Mouse (Mus musculus) myocyte (in vitro differentiated cells): ENCODE data around the gene Chst3. TPM values are rescaled to one million over a fixed set of nuclear protein-coding genes. Genes with fewer than 3 reads are reported as not detected.
"Not testable (repeated sequence)": the region's sequence is repeated elsewhere in the genome, so short reads cannot be mapped to it uniquely, and the experiment has no call there.

Experiments used
- H3K27me3 ChIP-seq: one replicate; pipeline ENCODE4 v1.6.1; 2011; ENCODE audit not compliant: control insufficient read depth, insufficient read depth, insufficient read length
- H3K36me3 ChIP-seq: one replicate; pipeline ENCODE4 v1.6.1; 2011; ENCODE audit not compliant: control insufficient read depth, insufficient read depth
- H3K4me2 ChIP-seq: one replicate; pipeline ENCODE4 v1.6.1; 2011; ENCODE audit warnings: low read depth, control low read depth
- H3K4me3 ChIP-seq: one replicate; pipeline ENCODE4 v1.5.1; 2011; ENCODE audit warnings: mild to moderate bottlenecking, control low read depth, moderate library complexity
- H3K79me2 ChIP-seq: one replicate; pipeline ENCODE4 v1.6.1; 2011; ENCODE audit not compliant: control insufficient read depth, insufficient read depth
- H3ac ChIP-seq: one replicate; pipeline ENCODE4 v1.6.1; 2011; ENCODE audit not compliant: control insufficient read depth, insufficient read length
- CEBPB ChIP-seq: IDR thresholded peaks from 2 replicates; pipeline ENCODE4 v1.6.1; 2011; ENCODE audit warnings: mild to moderate bottlenecking, moderate library complexity; ENCODE audit not compliant: poor library complexity, insufficient read depth, severe bottlenecking
- E2F4 ChIP-seq: IDR thresholded peaks from one replicate; pipeline ENCODE4 v1.6.1; 2011; ENCODE audit warnings: mild to moderate bottlenecking, control low read depth, moderate library complexity; ENCODE audit not compliant: insufficient read depth
- MAX ChIP-seq: IDR thresholded peaks from one replicate; pipeline ENCODE4 v1.6.1; 2011; ENCODE audit warnings: low read depth, mild to moderate bottlenecking, control low read depth
- MYOD1 ChIP-seq, 3 experiments: IDR thresholded peaks; one replicate each; pipeline ENCODE4 v1.6.1; 2011; ENCODE audit warnings: control low read depth in 2 of 3, low read depth in 2 of 3, mild to moderate bottlenecking in 2 of 3, moderate library complexity in 1 of 3; ENCODE audit not compliant: insufficient read length in 2 of 3, control insufficient read depth in 1 of 3
- MYOG ChIP-seq, 3 experiments: IDR thresholded peaks; one replicate each; pipeline ENCODE4 v1.6.1; 2011; ENCODE audit warnings: control low read depth in 2 of 3, low read depth in 2 of 3, mild to moderate bottlenecking in 2 of 3; ENCODE audit not compliant: insufficient read length in 2 of 3, control insufficient read depth in 1 of 3, insufficient read depth in 1 of 3
- POLR2A ChIP-seq: IDR thresholded peaks from one replicate; pipeline ENCODE4 v1.6.1; 2011; ENCODE audit warnings: low read depth, mild to moderate bottlenecking, control low read depth, moderate library complexity; ENCODE audit not compliant: insufficient read length
- POLR2AphosphoS2 ChIP-seq: IDR thresholded peaks from one replicate; pipeline ENCODE4 v1.6.1; 2011; ENCODE audit warnings: low read depth, control low read depth; ENCODE audit not compliant: insufficient read length
- REST ChIP-seq: IDR thresholded peaks from one replicate; pipeline ENCODE4 v1.6.1; 2011; ENCODE audit warnings: mild to moderate bottlenecking, control low read depth, moderate library complexity; ENCODE audit not compliant: insufficient read depth, insufficient read length
- SRF ChIP-seq: IDR thresholded peaks from one replicate; pipeline ENCODE4 v1.6.1; 2011; ENCODE audit warnings: low read depth; ENCODE audit not compliant: control insufficient read depth, insufficient read length
- TCF12 ChIP-seq: IDR thresholded peaks from one replicate; pipeline ENCODE4 v1.6.1; 2011; ENCODE audit warnings: mild to moderate bottlenecking, control low read depth; ENCODE audit not compliant: poor library complexity, insufficient read depth, severe bottlenecking
- TCF3 ChIP-seq: IDR thresholded peaks from one replicate; pipeline ENCODE4 v1.6.1; 2011; ENCODE audit warnings: low read depth, control low read depth; ENCODE audit not compliant: insufficient read length
- USF1 ChIP-seq: IDR thresholded peaks from one replicate; pipeline ENCODE4 v1.6.1; 2011; ENCODE audit warnings: low read depth, mild to moderate bottlenecking, control low read depth, moderate library complexity
- polyA plus RNA-seq: library from polyadenylated mRNA; unstranded; fragments of >200 nt; fragmentation: generic; extraction: Trizol; gene quantifications from one replicate; pipeline ENCODE4 v1.2.1, GENCODE M21; 2012; ENCODE audit warnings: missing spikeins

Chst3 gene
- polyA plus RNA-seq, 1 experiment, result 1.6 TPM

DNA sequence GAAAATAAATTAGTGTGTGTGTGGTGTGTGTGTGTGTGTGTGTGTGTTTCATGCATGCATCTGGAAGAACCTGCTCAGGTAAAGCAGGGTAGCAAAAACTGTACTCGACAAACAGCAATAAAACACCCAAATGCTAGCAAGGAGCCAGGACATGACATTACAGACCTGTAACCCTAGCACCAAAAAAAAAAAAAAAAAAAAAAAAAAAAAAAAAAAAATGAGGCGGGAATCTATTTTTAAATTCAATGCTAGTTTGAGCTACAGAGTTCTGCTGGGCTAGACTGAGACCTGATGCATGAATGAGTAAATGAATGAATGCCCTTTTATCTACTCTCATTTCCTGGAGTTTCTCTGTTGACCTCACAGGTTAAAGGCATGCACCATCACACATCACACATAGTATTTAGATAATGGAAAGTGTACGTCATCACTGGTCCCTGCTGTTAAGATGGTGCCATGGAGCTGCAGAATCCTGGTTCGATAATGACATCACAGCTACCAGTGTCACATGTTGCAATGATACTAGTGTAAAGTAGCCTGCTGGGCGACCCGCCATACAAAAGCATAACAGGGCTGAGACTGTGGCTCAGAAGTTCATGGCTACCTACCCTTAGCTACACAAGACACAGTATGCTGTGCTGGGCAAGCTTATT lies 29.4 kb downstream of the Chst3 start:
- H3K27me3 ChIP-seq, result no peaks in the 10 kb centered on the region
- TF ChIP-seq E2F4, result no peak
- TF ChIP-seq REST, result no peak
- no peak for TF ChIP-seq MYOG (IDR thresholded peaks at IDR 0.05; ENCODE audit: control insufficient read depth in 1 of 3, insufficient read depth in 1 of 3, insufficient read length in 2 of 3, low read depth in 2 of 3)
- TF ChIP-seq MAX, result no peak
- TF ChIP-seq TCF12, result no peak
- TF ChIP-seq MYOD1 (IDR thresholded peaks at IDR 0.05; ENCODE audit: control insufficient read depth in 1 of 3, insufficient read length in 2 of 3, low read depth in 2 of 3), result no peak

DNA sequence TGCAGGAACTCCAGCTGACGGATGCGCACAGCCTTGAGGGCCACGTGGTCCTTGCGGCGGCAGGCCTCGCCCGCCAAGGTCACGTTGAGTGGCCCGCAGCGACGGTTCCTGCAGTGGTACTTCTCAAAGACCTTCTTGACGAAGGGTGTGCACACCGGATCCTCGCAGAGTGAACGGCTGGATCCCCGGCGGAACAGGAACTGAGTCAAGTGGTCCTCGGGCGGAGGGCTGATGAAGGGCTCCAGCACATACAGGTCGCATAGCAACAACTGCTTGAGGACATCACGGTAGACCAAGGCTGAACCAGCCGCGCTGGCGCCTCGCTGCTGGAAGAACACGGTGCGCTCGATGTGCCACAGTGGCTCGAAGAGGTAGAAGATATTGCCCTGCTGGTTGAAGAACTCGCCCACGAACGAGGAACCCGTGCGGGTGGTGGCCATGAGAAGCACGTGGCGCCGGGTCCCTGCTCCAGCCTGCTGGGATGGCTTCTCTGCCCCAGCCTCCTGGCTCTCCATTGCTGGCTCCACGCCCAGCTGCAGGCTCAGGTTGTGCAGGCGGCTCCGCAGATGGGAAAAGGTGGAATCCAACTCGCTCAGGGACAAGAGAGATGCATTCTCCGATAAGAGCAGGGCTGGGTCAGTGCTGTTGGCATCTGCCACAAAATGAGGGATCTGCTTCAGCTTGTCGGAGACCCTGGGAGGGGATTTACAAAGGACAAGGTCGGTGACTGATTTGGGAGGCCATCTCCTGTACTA lies 32.7 kb downstream of the Chst3 start:
- TF ChIP-seq SRF, result no peak
- no peak for TF ChIP-seq MYOD1 (IDR thresholded peaks at IDR 0.05; ENCODE audit: control insufficient read depth in 1 of 3, insufficient read length in 2 of 3, low read depth in 2 of 3)
- TF ChIP-seq POLR2AphosphoS2, result no peak
- TF ChIP-seq USF1, result no peak
- TF ChIP-seq MYOG (IDR thresholded peaks at IDR 0.05; ENCODE audit: control insufficient read depth in 1 of 3, insufficient read depth in 1 of 3, insufficient read length in 2 of 3, low read depth in 2 of 3), result no peak
- TF ChIP-seq TCF3, result no peak
- TF ChIP-seq CEBPB, result no peak
- TF ChIP-seq REST, result no peak
- TF ChIP-seq MAX, result no peak
- no peak for TF ChIP-seq POLR2A
- TF ChIP-seq E2F4, result no peak
- no peak for TF ChIP-seq TCF12
- H3K4me3 ChIP-seq, result no peak overlapping the region
- no peaks in the 10 kb centered on the region for H3K27me3 ChIP-seq
- no peaks in the 10 kb centered on the region for H3K79me2 ChIP-seq
- H3K36me3 ChIP-seq, result no peaks in the 10 kb centered on the region
- no peak overlapping the region for H3K4me2 ChIP-seq
- H3ac ChIP-seq, result no peak overlapping the region

More for the DNA sequence above, 29.4 kb downstream of the Chst3 start:
- H3K79me2 ChIP-seq, result no peaks in the 10 kb centered on the region
- H3K36me3 ChIP-seq, result no peaks in the 10 kb centered on the region
- H3ac ChIP-seq, result no peak overlapping the region
- no peak overlapping the region for H3K4me3 ChIP-seq
- no peak overlapping the region for H3K4me2 ChIP-seq

DNA sequence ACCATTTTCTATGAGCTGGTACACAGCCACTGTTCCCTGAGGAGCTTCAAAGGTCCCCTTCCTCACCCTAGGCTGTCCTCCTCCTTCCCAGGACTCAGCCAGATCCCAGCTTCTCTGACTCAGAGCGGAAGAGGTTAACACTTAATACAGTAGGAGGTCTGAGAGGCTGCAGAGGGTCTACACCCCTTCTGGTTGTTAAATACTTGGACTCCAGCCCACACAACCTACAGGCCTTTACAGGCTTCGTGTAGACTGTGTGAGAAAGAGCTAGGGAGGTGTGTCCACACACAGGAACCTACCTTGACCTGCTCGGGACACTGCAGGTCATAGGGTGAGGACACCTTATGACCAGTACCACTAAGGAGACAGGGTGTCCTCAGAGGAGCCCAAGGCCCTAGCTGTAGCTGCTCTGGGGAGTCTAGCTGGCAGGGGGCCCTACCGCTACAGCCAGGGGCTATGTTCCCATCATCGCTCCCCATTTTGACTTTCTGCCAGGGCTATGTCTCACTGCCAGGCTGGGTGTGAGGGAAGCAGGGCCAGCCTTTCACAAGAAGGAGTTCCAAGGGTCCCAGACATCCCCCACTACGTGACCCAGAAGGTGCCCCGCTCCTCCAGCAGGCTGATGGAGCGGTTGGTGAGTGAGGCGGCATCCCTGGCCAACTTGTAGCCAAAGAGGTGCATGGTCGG lies 33.9 kb downstream of the Chst3 start:
- Histone ChIP-seq H3K27me3 (no peaks in the 10 kb centered on the region), H3K4me3 (no peak overlapping the region), H3K36me3 (no peaks in the 10 kb centered on the region), H3K79me2 (no peaks in the 10 kb centered on the region), H3ac (no peak overlapping the region), H3K4me2 (no peak overlapping the region)
- TF ChIP-seq MYOD1 (IDR thresholded peaks at IDR 0.05; ENCODE audit: control insufficient read depth in 1 of 3, insufficient read length in 2 of 3, low read depth in 2 of 3) (no peak), MYOG (IDR thresholded peaks at IDR 0.05; ENCODE audit: control insufficient read depth in 1 of 3, insufficient read depth in 1 of 3, insufficient read length in 2 of 3, low read depth in 2 of 3) (no peak), REST (no peak), POLR2A (no peak), POLR2AphosphoS2 (no peak), TCF12 (no peak), SRF (no peak)

DNA sequence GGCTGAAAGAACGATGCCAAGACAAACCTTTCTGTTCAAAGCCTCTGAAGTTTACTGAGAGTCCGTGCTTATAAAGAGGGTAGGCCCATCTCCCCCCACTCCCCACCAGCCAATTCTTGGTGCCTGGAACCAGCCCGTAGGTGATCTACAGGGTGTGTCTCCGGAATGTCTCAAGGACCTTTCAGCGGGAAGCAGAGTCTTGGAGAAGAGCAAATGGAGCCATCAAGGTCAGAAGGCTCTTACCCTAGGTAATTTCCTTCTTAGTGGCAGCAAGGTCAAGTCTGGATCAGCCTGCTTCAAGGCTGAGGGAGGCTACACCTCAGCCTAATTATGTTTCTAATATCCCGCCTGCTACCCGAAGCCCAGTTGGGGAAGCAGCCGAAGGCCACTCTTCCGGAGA lies 43.8 kb downstream of the Chst3 start:
- H3K4me2 ChIP-seq, H3K79me2 ChIP-seq, H3ac ChIP-seq, H3K36me3 ChIP-seq, H3K4me3 ChIP-seq, H3K27me3 ChIP-seq: not testable (repeated sequence)

DNA sequence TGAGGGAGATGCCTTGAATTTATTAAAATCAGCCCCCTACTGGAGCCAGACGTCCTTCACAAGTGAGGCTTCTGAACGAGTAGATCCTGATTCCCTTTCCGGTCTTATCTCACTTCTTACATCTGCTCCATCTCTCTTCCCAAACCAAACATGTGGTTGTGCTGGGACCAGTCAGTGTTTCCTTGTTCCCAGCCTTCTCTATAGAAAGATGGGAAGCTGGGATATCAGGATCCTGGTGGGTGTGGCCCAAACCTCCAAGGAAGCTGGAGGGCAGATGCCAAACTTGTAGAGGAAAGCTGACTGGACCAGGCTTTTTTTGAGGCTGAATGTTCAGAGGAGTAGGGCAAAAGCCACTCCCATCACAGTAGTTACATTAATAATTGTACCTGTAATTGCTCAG lies 44.6 kb downstream of the Chst3 start:
- no peaks in the 10 kb centered on the region for H3K27me3 ChIP-seq
- H3K79me2 ChIP-seq, result no peaks in the 10 kb centered on the region
- no peak overlapping the region for H3ac ChIP-seq
- H3K36me3 ChIP-seq, result no peaks in the 10 kb centered on the region
- no peak overlapping the region for H3K4me2 ChIP-seq
- no peak overlapping the region for H3K4me3 ChIP-seq
- no peak for TF ChIP-seq POLR2AphosphoS2
- no peak for TF ChIP-seq TCF3
- TF ChIP-seq E2F4, result no peak
- TF ChIP-seq SRF, result no peak
- no peak for TF ChIP-seq MYOD1 (IDR thresholded peaks at IDR 0.05; ENCODE audit: control insufficient read depth in 1 of 3, insufficient read length in 2 of 3, low read depth in 2 of 3)
- TF ChIP-seq MYOG (IDR thresholded peaks at IDR 0.05; ENCODE audit: control insufficient read depth in 1 of 3, insufficient read depth in 1 of 3, insufficient read length in 2 of 3, low read depth in 2 of 3), result no peak
- no peak for TF ChIP-seq CEBPB
- no peak for TF ChIP-seq REST
- TF ChIP-seq MAX, result no peak
- TF ChIP-seq TCF12, result no peak
- TF ChIP-seq USF1, result no peak
- TF ChIP-seq POLR2A, result no peak
